Mouse (Mus musculus) lung, embryonic 14.5 days (tissue): Measurements from ENCODE around the gene Scpep1. TPM values are rescaled to one million over a fixed set of nuclear protein-coding genes. Genes with fewer than 3 reads are reported as not detected.
A peak's percentile ranks its signal among the peaks of the same experiment; 100 is the strongest.

Experiments
- ATAC-seq: fragments of 200-750 bp; cut with Nextera tagmentation; 2 replicates; pipeline ENCODE4 v1.8.0; 2017; ENCODE audit warnings: mild to moderate bottlenecking, moderate TSS enrichment, moderate library complexity; ENCODE audit not compliant: insufficient read depth
- DNase-seq: peaks from one replicate; pipeline ENCODE4 v3.0.0-alpha.2; 2015
- H3K27ac ChIP-seq: fragments of 300-500 bp; sonication (generic); 2 replicates; pipeline ENCODE4 v1.5.1; 2014; ENCODE audit warnings: low read depth, mild to moderate bottlenecking, moderate library complexity
- H3K27me3 ChIP-seq: fragments of 300-500 bp; sonication (generic); 2 replicates; pipeline ENCODE4 v1.6.1; 2014; ENCODE audit warnings: low read length, control low read depth; ENCODE audit not compliant: insufficient read depth
- H3K36me3 ChIP-seq: fragments of 300-500 bp; sonication (generic); 2 replicates; pipeline ENCODE4 v1.6.1; 2014; ENCODE audit warnings: control low read depth; ENCODE audit not compliant: insufficient read depth
- H3K4me1 ChIP-seq: fragments of 300-500 bp; sonication (generic); 2 replicates; pipeline ENCODE4 v1.6.1; 2014; ENCODE audit warnings: antibody characterized with exemption, control low read depth; ENCODE audit not compliant: insufficient read depth
- H3K4me2 ChIP-seq: fragments of 300-500 bp; sonication (generic); 2 replicates; pipeline ENCODE4 v1.6.1; 2014; ENCODE audit warnings: mild to moderate bottlenecking
- H3K4me3 ChIP-seq: fragments of 300-500 bp; sonication (generic); 2 replicates; pipeline ENCODE4 v1.5.1; 2014; ENCODE audit warnings: low read depth, low read length
- H3K9ac ChIP-seq: fragments of 300-500 bp; sonication (generic); 2 replicates; pipeline ENCODE4 v1.6.1; 2014
- H3K9me3 ChIP-seq: fragments of 300-500 bp; sonication (generic); 2 replicates; pipeline ENCODE4 v1.6.1; 2016; ENCODE audit warnings: low read depth, low read length, control low read depth
- CTCF ChIP-seq: IDR thresholded peaks from 2 replicates; pipeline ENCODE4 v1.5.1; 2016; ENCODE audit warnings: antibody characterized with exemption, low read depth
- WGBS: fragments of 180-500 bp; shearing (Covaris S2); extraction: QIAGEN DNeasy Blood & Tissue Kit; methylation state at CpG from one replicate; pipeline ENCODE4 v1.1.7; 2014; 5-methylcytosine and 5-hydroxymethylcytosine counted together
- polyA plus RNA-seq: library from polyadenylated mRNA; unstranded; fragments of >200 nt; fragmentation: Nextera tagmentation; extraction: Ambion mirVana; gene quantifications from 2 replicates; pipeline ENCODE4 v1.2.1, GENCODE M21; 2014

The Scpep1 gene
- polyA plus RNA-seq, 1 experiment from 2014 or later, result 83.6 TPM

DNA sequence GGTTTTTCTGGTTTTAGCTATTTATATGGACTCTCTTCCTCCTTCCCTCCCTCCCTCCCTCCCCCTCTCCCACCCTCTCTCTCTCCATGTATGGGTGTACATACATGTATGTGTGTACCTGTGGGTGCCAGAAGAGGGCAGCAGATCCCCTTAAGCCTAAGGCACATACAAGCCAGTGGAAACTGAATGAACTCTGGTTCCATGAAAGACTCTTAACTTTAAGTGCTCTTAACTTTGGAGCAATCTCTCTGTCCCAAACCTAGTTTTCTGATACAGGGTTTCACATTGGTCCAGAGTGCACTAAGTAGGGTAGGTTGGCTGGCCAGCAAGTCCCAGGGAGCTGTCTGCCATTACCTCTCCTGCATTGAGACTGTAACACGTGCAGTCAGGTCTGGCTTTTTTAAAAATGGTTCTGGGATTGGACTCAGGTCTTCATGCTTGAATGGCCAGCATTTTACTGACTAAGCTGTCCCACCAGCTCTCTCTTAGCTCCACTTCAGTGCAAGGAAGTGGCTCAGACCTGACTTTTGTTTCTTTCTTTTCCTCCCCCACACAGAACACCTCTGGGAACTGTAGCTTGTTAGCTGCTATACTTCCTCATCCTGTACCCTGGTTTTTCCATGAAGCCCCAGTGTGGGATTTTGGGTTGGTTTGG is 46.6 kb downstream of the Scpep1 start:
- no peak overlapping the region for H3K9ac ChIP-seq
- no peak overlapping the region for H3K4me3 ChIP-seq
- no peak overlapping the region for H3K27ac ChIP-seq
- H3K27me3 ChIP-seq, result no peaks in the 10 kb centered on the region
- DNase-seq (peak; percentile 79), ATAC-seq (peak; percentile 80; the same call in 1 of the 2 replicates)
- H3K36me3 ChIP-seq, result no peaks in the 10 kb centered on the region
- H3K9me3 ChIP-seq, result no peaks in the 10 kb centered on the region
- no peaks in the 10 kb centered on the region for H3K4me1 ChIP-seq
- WGBS, result 95% methylated on average over 1 of the region's 1 CpGs
- H3K4me2 ChIP-seq, result no peak overlapping the region
- peak; percentile 74 for TF ChIP-seq CTCF

DNA sequence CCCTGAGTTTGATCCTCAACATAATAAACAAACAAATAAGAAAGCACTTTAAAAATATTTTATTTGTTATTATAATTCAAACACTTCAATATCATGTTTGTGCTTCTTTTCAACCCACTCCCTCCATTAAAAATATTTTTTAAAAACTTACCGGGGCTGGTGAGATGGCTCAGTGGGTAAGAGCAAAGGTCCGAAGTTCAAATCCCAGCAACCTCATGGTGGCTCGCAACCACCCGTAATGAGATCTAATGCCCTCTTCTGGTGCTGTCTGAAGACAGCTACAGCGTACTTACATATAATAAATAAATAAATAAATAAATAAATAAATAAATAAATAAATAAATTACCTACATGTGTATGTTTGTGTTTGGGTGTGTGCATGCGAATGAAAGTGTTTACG is 47.4 kb downstream of the Scpep1 start:
- H3K9me3 ChIP-seq, result no peaks in the 10 kb centered on the region
- no peak overlapping the region for H3K27ac ChIP-seq
- 92% methylated on average over 7 of the region's 7 CpGs for WGBS
- no peaks in the 10 kb centered on the region for H3K36me3 ChIP-seq
- H3K4me2 ChIP-seq, result no peak overlapping the region
- H3K9ac ChIP-seq, result no peak overlapping the region
- H3K4me3 ChIP-seq, result no peak overlapping the region
- no peaks in the 10 kb centered on the region for H3K27me3 ChIP-seq
- no peak for DNase-seq
- TF ChIP-seq CTCF, result no peak
- no peak for ATAC-seq
- H3K4me1 ChIP-seq, result no peaks in the 10 kb centered on the region

DNA sequence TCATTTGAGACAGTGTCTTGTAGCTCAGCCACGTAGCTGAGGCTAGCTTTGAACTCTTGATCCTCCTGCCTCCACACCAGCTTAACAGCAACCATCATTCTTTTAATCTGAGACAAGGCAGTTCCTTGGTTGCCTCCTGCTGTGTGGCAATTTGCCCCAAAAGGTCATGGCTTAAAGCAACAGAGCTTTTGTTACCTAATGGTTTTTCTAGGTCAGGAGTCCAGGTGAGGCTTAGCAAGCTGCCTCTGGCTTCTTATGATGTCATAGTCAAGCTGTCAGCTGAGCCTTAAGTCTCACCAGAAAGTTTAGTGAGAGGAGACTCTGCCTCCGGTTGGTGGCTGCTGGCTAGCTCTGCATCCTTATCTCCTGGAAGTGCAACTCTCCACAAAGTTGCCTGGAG is 49.6 kb downstream of the Scpep1 start:
- no peaks in the 10 kb centered on the region for H3K36me3 ChIP-seq
- no peak for ATAC-seq
- 11% methylated on average over 2 of the region's 2 CpGs for WGBS
- no peak overlapping the region for H3K4me3 ChIP-seq
- no peak overlapping the region for H3K4me2 ChIP-seq
- H3K27me3 ChIP-seq, result no peaks in the 10 kb centered on the region
- no peak overlapping the region for H3K27ac ChIP-seq
- H3K9me3 ChIP-seq, result no peaks in the 10 kb centered on the region
- no peak for DNase-seq
- no peak for TF ChIP-seq CTCF
- peaks cover 3% of the 10 kb centered on the region; the same call in 1 of the 2 replicates for H3K4me1 ChIP-seq
- H3K9ac ChIP-seq, result no peak overlapping the region

DNA sequence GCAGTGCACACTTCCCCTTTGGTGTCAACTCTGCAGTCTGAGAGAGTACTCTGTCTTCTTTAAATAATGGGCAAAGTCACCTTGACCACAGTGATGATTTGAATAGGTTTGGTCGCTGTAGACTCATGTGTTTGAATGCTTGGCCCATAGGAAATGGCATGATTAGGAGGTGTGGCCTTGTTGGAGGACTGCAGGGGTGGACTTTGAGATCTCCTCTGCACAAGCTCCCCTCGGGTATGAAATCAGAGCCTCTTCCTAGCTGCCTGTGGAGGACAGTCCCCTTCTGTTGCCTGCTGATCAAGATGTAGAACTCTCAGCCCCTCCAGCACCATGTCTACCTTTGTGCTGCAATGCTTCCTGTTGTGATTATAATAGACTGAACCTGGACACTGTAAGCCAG is 51.2 kb downstream of the Scpep1 start:
- ATAC-seq (no peak), DNase-seq (no peak)
- Histone ChIP-seq H3K27me3 (no peaks in the 10 kb centered on the region), H3K9ac (no peak overlapping the region), H3K4me1 (peaks cover 3% of the 10 kb centered on the region; the same call in 1 of the 2 replicates), H3K4me3 (no peak overlapping the region), H3K4me2 (no peak overlapping the region), H3K27ac (no peak overlapping the region), H3K9me3 (no peaks in the 10 kb centered on the region), H3K36me3 (no peaks in the 10 kb centered on the region)
- 49% methylated on average over 2 of the region's 2 CpGs for WGBS
- no peak for TF ChIP-seq CTCF

DNA sequence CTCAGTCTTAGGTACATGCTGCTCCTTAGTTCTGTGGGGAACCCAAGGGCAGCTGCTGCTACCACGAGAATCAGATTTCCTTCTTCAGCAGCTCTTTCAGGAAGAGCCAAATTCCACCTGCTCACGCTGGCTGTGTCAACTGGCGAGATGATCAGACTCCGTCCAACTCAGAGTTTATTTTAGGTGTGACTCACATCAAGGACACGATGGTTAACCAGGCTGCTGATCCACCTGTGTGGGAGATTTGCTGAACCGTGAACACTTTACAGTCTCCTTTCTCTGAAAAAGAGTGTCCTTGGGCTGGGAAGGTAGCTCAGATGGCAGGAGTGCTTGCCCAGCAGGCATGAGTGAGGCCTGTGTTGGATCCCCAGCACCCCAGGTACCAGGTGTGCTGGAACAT is 52.5 kb downstream of the Scpep1 start:
- H3K4me1 ChIP-seq, result peaks cover 3% of the 10 kb centered on the region; the same call in 1 of the 2 replicates
- 73% methylated on average over 6 of the region's 6 CpGs for WGBS
- no peak overlapping the region for H3K4me3 ChIP-seq
- H3K36me3 ChIP-seq, result no peaks in the 10 kb centered on the region
- no peaks in the 10 kb centered on the region for H3K27me3 ChIP-seq
- H3K9me3 ChIP-seq, result no peaks in the 10 kb centered on the region
- H3K27ac ChIP-seq, result no peak overlapping the region
- no peak for DNase-seq
- TF ChIP-seq CTCF, result no peak
- no peak overlapping the region for H3K4me2 ChIP-seq
- no peak overlapping the region for H3K9ac ChIP-seq
- no peak for ATAC-seq

DNA sequence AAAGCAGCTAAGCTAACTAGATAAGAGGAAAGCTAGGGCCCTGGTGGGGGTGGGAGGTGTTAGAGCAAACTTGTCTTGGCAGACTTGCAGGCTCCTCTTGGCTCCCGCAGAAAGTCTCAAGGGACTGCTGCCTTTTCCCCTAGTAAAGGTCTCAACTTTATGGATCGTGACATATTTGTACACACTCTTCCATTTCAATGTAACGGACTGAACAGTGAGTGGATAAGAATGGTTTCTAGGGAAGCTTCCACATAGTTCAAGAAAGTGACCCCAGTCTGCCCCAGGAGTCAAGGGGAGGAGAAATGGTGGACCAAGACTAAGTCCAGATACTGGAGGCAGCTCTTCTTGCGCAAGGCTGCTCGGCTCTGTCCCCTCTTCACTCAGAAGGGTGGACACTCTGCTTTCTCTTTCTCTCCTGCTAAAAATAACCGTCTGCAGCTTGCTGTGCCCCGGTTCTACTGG is 53.9 kb downstream of the Scpep1 start:
- H3K4me1 ChIP-seq, result peaks cover 3% of the 10 kb centered on the region; the same call in 1 of the 2 replicates
- H3K4me2 ChIP-seq, result no peak overlapping the region
- H3K27me3 ChIP-seq, result no peaks in the 10 kb centered on the region
- 47% methylated on average over 7 of the region's 7 CpGs for WGBS
- no peak for TF ChIP-seq CTCF
- no peaks in the 10 kb centered on the region for H3K9me3 ChIP-seq
- no peak overlapping the region for H3K4me3 ChIP-seq
- H3K27ac ChIP-seq, result peak overlapping the region; percentile 25; the same call in 1 of the 2 replicates
- peak; percentile 61 for DNase-seq
- ATAC-seq, result no peak
- H3K9ac ChIP-seq, result no peak overlapping the region
- H3K36me3 ChIP-seq, result no peaks in the 10 kb centered on the region

DNA sequence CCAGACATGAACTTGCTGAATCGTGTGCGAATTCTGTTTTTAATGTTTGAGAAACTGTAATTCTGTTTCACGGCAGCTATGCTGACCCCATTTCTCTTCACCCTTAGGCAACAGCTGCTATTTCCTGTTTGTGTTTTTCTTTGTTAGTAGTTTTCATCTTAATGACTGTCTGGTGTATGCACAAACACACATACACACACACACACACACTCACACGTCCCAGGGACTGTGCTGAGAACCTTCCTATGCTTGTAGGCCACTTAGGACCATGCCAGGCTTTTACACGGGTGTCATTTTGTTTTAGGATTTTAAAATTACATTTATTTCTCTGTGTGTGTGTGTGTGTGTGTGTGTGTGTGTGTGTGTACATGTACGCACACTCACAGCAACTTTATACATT is 55.7 kb downstream of the Scpep1 start:
- no peak overlapping the region for H3K27ac ChIP-seq
- ATAC-seq (no peak), DNase-seq (no peak)
- no peak overlapping the region for H3K4me2 ChIP-seq
- H3K9me3 ChIP-seq, result no peaks in the 10 kb centered on the region
- H3K9ac ChIP-seq, result no peak overlapping the region
- 87% methylated on average over 6 of the region's 6 CpGs for WGBS
- H3K27me3 ChIP-seq, result no peaks in the 10 kb centered on the region
- no peak for TF ChIP-seq CTCF
- peaks cover 3% of the 10 kb centered on the region; the same call in 1 of the 2 replicates for H3K4me1 ChIP-seq
- no peak overlapping the region for H3K4me3 ChIP-seq
- H3K36me3 ChIP-seq, result no peaks in the 10 kb centered on the region
